Mouse (Mus musculus) spleen, adult 12 weeks (tissue): ENCODE measurements around the gene Gatb.
"Not testable (repeated sequence)": the region's sequence is repeated elsewhere in the genome, so short reads cannot be mapped to it uniquely, and the experiment has no call there.

ENCODE experiments used
- DNase-seq: peaks from one replicate; pipeline ENCODE4 v3.0.0; 2022; ENCODE audit warnings: low spot score

Gatb gene

DNA sequence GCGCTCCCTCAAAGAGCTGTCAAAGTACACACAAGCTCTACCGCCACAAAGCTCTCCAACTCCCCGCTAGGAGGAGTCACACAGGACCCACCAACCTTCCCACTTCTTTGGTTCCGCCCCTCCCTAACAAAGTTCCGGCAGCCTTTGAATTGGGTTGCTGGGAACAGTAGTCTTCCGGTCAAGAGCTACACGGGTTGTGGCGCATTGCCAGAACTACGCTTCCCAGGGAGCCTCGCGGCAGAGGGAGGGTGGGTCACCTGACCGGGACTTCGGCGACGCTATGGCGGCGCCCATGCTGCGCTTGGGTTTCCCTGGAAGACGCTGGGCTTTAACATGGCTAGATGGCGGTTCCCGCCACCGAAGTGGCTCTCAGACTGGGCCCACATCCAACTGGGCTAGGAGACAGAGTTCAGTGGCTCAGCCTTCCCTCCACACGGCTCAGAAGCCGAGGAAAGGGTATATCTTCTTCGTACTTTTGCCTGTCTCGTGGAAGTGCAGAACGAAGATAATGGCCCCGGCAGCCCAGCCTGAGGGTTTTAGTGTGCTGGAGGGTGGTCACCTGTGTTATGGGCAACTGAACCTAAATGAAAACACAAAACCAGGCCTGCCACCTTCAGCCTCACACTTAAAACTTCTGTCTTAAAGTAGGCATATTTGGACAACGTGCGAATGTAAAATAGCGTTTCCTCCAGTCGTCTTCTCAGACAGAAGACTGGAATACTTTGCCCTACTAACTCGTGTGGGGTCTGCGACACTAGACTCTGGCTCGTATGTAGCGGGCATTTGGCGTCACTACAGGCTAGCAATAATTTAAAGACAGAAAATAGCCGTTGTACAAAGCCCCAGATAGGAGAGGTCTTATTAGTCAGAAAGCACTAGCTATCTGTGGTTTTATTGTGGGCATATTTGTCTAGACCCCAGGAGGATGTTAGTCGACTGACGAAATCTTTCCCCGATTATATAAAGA is at the start of gene Gatb:
Gatb (plus strand) TSS at position 256 of the 967 bp plus-strand sequence.
- peak; percentile 94 for DNase-seq

DNA sequence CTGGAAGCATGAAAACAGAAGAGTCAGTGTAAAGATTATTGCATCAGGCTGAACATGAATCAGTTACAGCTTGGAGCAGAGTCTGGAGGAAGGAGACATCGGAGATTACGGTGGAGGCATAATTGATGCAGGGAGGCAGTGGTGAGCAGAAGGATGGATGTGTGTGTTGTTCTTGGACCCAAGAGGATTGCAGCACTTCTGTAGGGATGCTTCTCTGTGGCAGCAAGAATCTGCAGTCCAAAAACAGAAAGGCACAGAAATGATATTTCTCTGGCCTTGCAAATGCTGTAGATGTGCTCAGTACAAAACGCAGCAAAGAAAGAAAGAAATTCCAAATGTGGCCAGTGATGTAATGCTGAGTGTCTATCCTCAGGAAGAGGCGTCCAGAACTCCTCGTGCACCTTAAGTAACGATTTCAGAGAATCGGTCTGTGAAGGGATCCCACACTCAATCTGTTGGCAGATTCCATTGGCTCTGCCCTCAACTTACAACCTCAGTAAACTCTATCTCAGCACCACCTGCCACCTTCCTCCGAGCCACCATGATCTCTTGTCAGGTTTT is 43.2 kb upstream of the Gatb start:
- no peak for DNase-seq

DNA sequence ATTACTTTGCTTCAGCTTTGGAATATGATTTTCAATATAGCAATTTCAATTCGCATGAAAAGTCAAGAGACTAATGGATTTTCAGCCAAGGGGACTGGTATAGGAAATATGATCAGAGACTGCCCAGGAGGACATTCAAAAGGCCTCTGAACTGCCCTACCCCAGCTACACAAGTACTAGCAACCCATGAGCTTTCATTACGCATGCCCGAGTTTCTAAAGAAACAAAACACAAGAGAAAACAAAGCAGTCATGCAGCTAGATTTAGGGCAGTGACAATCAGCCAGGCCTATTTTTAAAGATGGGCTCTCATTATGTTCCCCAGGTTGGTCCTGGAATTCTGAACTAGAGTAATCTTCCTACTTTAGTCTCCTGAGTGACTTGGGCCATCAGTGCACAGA is 41.5 kb upstream of the Gatb start:
- no peak for DNase-seq

GRCm38 (mm10) chr3:85535042-85535441 is 38.9 kb upstream of the Gatb start:
- DNase-seq: no peak

DNA sequence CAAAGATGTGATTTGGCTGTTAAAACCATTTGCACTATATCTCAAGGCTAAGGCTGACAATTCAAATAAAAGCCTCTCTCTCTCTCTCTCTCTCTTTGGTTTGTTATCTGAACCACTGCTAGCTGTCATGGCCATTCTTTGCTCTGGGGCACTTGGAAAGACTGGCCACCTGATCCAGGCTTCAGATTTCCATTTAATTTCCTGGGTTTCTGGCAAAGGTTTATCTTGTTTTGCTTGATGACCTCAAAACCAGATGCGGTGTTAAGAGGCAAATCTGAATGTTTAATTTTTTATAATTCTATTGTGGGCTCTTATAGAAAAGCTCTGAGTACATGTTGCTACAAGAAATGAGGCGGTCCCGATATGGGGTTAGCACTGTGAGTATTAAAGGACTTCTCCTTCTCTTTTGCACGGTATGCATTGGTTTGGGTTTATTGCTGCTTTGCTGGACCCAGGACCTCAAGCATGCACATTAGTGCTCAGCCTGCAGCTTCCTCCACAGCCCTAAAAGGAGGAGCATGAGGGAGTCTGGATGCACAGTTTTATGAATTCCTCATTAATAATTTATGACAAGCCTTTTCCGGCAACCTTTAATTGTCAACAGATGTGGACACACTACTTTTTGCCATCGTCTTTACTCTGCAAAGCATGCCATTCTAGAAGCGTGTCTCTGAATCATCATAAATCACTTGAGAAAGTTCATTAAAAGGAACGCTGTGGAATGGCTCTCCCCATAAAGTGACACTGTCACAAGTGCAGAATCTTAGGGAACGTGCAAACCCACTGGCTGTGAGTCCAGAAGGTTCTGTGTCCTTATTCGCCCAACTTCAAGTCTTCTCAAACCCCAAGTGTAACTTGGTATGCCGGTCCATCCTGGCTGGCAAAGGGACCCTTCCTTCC is 38.0 kb upstream of the Gatb start:
- DNase-seq: no peak

DNA sequence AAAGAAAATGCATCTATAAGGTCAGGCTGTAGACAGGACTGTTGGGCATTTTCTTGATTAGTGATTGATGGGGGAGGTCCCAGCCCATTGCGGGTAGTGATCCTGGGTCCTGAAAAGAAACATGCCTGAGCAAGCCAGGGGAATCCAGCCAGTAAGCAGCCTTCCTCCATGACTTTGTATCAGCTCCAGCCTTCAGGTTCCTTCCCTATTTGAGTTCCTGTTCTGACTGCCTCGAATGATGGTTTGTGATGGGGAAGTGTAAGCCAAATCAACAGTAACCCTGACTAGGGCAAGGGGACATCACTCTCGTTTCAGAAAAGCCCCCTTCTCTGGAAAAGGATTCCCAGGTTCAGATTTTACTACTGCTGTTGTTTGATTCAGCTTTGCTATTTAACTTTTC is 31.2 kb upstream of the Gatb start:
- no peak for DNase-seq

- no peak for DNase-seq
These were observed 30.3 kb upstream of the Gatb start for GRCm38 (mm10) chr3:85543652-85544051.

GRCm38 (mm10) chr3:85550312-85550711 is 23.6 kb upstream of the Gatb start:
- no peak for DNase-seq

- no peak for DNase-seq
These were observed 22.6 kb upstream of the Gatb start for GRCm38 (mm10) chr3:85551352-85551751.

DNA sequence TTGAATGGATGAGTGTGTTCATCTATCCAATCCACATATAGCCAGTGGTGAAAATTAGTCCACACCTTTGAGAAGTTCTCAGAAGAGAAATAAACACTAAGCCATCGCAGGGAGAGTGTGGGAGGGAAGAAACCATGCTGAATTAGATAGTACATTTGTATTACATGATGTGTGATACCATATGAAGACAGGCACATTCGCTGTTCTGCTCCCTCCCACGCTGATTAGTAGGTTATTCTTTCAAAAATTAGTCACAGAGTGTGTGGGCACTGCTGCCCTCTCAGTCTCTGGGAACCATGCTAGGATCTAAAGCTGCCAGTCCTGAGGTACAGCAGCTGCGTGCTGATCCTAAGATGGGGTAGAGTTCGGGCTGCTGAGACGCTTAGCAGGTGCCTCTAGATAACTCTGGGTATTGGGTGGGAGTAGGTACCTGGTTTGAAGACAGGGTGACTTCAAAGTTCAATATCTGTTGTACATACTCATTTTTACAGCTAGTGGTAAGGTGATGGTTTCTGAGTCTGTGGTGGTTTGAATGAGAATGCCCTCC is 20.1 kb upstream of the Gatb start:
- DNase-seq: no peak

DNA sequence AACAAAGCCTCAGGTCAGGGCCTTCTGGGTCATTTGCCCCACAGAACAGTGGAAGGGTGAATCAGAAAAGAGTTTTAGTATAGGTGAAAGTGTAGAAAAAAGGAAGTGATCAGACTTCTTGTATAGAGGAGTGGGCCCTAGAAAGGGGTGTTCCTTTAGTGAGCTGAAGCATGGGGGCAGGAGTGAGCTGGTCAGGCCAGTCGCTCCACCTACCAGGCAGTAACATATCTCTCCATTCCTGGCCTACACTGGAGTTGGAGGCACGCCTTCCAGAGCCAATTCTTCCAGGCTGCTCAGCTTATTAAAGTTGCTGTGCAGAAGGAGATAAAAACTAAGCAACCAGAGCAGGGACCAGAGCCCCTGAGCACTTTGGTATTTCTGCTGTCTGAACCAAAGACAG is 9.3 kb upstream of the Gatb start:
- DNase-seq: no peak

GRCm38 (mm10) chr3:85571276-85571675 is 2.6 kb upstream of the Gatb start:
- no peak for DNase-seq

DNA sequence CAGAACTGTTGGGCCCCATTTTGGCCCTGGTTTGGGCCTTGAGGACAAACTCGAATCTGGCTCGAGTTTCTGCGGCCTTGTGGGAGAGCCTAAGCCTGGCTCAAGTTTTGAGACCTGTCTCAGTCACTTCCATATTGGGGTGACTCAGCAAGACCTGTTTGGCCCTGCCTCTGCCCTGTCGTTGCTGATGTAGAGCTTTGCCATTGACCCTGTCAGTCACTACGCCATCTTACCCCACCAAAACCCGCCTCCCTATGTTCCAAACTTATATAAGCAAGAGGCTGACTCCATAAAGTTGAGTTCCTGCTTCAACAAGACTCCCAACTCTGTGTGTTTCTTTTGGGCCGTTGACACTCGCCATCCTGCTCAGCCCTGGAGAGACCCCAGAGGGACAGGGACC is 1.4 kb upstream of the Gatb start:
- DNase-seq: not testable (repeated sequence)

- no peak for DNase-seq
These were observed 579 bp upstream of the Gatb start for GRCm38 (mm10) chr3:85573216-85573863.

- no peak for DNase-seq
These were observed 8.8 kb downstream of the Gatb start for GRCm38 (mm10) chr3:85582726-85583125.

DNA sequence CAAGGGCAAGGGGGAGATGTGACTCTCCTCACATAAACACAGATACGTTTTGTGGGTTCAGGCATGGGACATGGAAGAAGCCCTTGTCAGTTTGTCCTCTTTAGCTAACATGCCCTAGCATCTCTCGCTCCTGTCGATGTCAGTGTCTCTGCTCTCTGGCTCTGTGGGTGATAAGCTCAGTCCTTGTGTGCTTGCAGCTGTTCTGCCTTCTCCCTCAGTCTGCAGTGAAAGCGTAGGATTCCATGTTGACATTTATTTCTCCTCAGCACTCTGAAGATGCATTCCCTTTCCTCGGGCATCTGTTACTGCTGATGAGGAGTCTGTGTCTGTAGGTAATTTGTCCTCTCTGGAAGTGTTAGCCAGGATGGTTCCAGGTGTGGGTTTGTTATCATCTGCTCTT is 9.3 kb downstream of the Gatb start:
- DNase-seq: no peak

- DNase-seq: no peak
These were observed 11.0 kb downstream of the Gatb start for GRCm38 (mm10) chr3:85584966-85585365.

DNA sequence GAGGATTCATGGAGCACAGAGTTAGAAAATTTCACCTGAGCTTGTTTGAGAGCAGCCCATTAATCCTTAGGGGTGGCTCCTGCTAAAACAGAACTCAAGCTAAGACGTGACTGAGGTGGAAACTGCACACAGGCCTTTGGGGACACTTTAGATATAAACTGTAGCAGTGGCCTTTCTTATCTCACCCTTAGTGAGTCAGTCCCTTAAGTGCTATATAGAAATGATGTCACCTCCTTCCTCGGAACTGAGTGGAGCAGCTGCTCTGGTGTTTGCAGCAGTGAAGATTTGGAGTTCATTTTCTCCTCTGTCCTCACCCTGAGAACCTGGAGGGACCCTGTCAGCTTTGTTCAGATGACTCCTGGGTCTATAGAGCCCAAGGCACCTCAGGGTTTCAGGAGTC is 14.8 kb downstream of the Gatb start:
- DNase-seq: no peak

- DNase-seq: no peak
These were observed 16.3 kb downstream of the Gatb start for GRCm38 (mm10) chr3:85590090-85590754.

- no peak for DNase-seq
These were observed 18.1 kb downstream of the Gatb start for GRCm38 (mm10) chr3:85592067-85592466.

- no peak for DNase-seq
These were observed 18.8 kb downstream of the Gatb start for GRCm38 (mm10) chr3:85592640-85593252.
